Mouse (Mus musculus) kidney, adult 8-10 months (tissue): ENCODE data around the gene Wfdc17.
A peak's percentile ranks its signal among the peaks of the same experiment; 100 is the strongest.

ENCODE experiments used
- DNase-seq, 2 experiments: peaks; one replicate each; pipeline ENCODE4 v3.0.0; 2022

Gene Wfdc17

GRCm38 (mm10) chr11:83741841-83742240 lies 38.0 kb downstream of the Wfdc17 start:
- no peak for DNase-seq

GRCm38 (mm10) chr11:83742731-83743355 lies 39.1 kb downstream of the Wfdc17 start:
- DNase-seq: peak in 1 of 2 experiments; percentile 24

GRCm38 (mm10) chr11:83743525-83743924 lies 39.7 kb downstream of the Wfdc17 start:
- DNase-seq: no peak

- no peak for DNase-seq
These were observed 42.4 kb downstream of the Wfdc17 start for GRCm38 (mm10) chr11:83746152-83746551.

GRCm38 (mm10) chr11:83746681-83747080 lies 42.9 kb downstream of the Wfdc17 start, which contains the start of gene Wfdc21:
TSS of gene Wfdc21 (plus strand) at chr11:83746940.
- DNase-seq: no peak

GRCm38 (mm10) chr11:83747376-83748265 lies 43.8 kb downstream of the Wfdc17 start:
- DNase-seq: no peak

GRCm38 (mm10) chr11:83753581-83754181 lies 49.9 kb downstream of the Wfdc17 start, which contains the start of gene Heatr6:
TSS of gene Heatr6 (plus strand) at chr11:83753696.
- peak; percentile 88 for DNase-seq

- DNase-seq: no peak
These were observed 50.4 kb downstream of the Wfdc17 start for GRCm38 (mm10) chr11:83754227-83754626.
